Mouse (Mus musculus): ENCODE measurements around the gene Pcyt1a.

DNA sequence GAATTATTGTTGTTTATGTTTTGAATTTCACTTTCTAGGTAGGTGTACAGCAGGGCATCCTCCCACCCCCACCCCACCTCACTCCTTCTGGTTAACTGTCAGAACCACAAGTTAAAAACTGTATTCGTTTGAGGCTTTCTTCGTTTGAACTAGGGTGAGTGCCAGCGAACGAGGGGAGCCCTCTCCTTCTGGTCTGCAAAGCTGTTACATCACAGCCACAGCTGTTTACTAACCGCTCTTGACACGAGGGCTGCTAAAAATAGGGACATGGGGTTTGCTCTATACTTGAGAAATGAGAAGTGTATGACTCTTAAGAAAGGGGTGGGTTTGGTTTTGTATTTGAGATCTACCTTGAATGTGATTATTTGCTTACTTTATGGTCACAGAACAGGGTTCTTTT, 3.3 kb downstream of the Pcyt1a start:
- TF ChIP-seq CTCF (IDR thresholded peaks at IDR 0.05; ENCODE audit: low read depth, low read length) (no peak), POLR2A (IDR thresholded peaks at IDR 0.05; ENCODE audit: insufficient read depth, low read length) (no peak)
